Mouse (Mus musculus): ENCODE data around the gene Tceanc.
A peak's percentile ranks its signal among the peaks of the same experiment; 100 is the strongest.

Tceanc gene

DNA sequence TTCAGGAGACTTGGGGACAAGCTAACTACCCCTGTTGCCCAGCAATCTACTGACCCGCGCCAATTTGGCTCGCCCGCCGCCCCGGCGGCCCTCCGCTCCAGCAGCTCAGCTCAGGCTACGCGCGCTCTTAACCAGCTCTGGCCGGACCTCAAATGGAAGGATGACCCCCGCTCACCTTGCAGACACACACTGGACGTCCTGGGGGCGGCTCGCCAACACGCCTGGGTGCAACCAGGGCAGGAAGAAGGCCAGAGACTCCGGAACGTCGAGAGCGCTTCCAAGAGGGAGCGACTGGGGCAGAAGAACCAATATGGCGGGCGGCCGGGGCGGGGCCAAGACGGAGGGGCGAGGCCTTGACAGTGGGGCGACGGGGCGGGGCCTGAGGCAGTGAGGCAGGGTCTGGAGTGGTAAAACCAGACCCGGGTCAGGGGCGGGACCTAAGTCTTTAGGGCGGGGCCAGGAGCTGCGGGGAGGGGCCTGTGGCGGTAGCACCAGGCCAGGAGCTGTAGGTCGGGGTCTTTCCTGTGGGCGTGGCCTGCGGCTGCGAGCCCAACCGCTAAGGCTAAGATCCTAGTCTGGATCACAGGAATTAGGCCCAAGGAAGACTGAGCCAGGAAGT is 38.9 kb downstream of the Tceanc start, which contains the start of gene Rab9:
TSS of gene Rab9 (minus strand) at position 503 of the 619 bp plus-strand sequence.
- peak; percentile 89 for DNase-seq (ENCODE audit: low spot score)

DNA sequence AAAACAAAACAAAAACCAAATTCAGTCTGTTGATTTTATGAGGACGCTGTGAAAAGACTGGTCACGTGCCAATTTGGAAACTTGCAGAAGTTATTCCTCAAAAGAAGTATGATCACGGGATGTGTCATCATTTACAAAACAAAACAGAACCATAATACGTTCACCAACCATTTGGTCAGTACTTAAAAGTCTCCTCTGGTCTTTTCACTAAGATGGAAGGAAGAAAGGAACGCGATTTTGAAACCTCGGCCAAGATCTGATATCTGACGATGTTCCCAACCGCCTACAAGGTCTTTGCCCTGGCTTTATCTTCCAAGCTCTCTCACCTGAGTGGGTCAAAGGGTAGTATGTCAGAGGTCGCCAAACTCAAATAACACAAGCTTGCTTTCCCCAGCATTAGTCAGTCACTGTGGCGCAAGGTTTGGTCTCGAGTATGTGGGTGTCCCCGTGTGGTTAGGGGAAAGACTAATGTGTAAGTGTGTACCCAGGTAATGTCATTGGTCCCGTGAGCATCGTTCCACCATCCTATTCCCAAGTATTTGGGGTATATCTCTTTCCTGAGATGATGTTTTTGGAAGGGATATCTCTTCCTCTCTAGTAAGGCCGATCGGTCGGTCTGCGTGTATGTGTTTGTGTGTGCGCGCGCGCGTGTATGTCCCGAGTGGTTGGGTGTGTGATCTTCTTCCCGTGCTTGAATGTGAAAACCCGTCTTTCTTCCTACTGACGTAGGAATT is 39.6 kb downstream of the Tceanc start:
- peak; percentile 5 for DNase-seq (ENCODE audit: low spot score)

DNA sequence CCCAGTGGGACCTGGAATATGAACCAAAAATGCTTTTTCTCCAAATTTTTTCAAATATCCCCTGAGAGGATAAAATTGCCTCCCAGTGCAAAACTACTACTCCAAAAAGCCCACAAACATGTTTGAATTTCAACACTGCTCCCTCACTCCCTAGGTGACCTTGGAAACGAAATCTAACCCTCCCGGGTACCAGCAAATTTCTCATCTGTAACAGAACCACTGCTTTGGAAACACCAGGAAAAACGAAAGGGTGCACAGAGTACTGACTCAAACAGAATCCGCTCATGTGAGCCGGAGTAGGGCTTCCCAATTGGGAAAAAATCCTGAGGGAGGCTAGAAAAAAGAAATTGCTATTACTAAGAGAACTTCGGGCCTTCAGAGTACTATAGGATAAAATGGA is 41.0 kb downstream of the Tceanc start:
- DNase-seq (ENCODE audit: low spot score), result no peak

DNA sequence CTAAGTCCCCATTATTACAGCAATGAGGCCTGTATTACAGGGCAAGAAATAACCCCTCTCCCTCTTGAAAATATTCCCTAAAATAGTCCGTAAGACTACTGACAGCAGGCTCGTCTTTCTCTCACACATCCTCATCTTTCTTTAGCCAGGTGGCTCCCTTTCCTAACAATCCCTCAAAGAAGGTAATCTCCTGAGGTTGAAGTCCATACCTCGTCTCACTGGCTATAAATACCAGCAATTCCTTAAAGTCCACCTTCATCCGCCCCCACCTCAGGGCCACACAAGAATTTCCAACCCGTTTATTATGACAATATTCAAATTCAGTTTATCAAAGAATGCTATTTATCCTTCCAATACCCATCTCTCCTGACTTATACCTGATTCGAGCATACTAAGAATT is 45.8 kb downstream of the Tceanc start:
- DNase-seq (ENCODE audit: low spot score), result no peak

DNA sequence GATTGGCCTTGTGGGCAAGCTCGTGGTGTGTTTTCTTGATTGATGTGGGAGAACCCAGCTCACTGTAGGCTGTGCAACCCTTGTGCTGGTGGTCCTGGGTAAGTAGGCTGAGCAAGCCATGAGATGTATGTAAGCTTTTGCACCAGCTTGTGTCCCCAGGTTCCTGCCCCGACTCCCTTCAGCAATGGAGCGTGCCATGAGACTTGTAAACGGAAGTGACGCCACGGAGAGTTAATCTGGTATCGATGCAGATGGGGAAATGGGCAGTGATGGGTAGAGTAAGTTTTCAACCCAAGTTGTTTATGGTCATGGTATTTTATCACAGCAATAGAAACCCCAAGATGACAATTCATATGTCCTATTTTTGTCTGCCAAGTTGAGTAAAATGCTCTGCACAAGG is 50.0 kb downstream of the Tceanc start:
- DNase-seq (ENCODE audit: low spot score), result no peak

DNA sequence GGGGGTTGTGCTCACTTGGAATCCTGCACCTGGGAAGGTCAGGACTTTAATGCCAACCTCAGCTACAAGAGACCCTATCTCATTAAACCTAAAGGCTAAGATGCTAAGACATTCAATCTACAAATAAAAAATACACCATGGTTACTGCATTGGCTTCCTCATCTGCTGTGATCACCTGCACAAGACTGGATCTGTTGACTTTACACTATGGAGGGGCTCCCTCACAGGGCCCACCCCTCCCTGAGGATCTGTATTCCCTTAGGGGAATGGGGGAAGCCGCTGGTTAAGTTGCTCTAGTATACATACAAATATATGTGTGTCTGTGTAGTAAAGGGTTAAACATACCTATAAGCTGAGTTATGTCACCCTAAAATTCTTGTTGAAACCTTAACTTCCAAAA is 62.8 kb downstream of the Tceanc start:
- no peak for DNase-seq (ENCODE audit: low spot score)

DNA sequence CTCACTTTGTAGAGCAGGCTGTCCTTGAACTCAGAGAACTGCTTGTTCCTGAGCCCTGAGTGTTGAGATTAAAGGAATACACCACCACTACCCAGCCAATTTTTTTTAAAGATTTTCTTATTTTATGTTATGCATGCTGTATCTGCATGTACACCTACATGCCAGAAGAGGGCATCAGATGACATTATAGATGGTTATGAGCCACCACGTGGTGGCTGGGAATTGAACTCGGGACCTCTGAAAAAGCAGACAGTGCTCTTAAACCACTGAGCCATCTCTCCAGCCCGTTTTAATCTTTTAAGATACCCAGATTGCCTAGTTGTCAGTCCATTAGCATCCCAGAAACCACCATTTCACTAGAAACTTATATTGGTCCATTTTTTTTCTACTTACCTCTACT is 64.0 kb downstream of the Tceanc start:
- DNase-seq (ENCODE audit: low spot score), result no peak

DNA sequence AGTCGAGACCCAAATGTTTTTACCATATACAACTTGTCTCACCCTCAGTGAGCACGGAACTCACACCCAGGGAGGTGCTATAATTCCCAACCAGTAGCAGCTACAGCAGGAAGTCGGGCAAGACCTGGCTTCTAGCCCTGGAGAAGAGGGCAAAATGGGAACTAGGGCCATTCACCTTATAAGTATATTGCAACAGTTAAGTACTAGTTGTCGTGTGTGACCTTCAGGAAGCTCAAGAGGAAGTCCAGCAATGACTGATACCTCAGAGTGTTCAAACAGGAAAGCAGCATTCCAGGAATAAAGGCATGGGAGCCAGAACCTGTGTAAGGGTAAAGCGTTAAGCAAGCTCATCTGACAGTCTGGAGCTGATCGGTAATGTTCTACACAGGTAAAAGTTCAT is 64.8 kb downstream of the Tceanc start:
- no peak for DNase-seq (ENCODE audit: low spot score)
